Mouse (Mus musculus) bone marrow, adult 2 months (tissue): Measurements from ENCODE around the gene Tango6. TPM values are rescaled to one million over a fixed set of nuclear protein-coding genes. Genes with fewer than 3 reads are reported as not detected.

Experiments used
- H3K27ac ChIP-seq: fragments of 200-500 bp; 2 replicates; pipeline ENCODE4 v1.5.1; 2012; ENCODE audit warnings: low read depth, mild to moderate bottlenecking, control low read depth, inconsistent platforms, low read length; ENCODE audit not compliant: control insufficient read depth, poor library complexity, insufficient read depth
- H3K4me1 ChIP-seq: fragments of 200-500 bp; 2 replicates; pipeline ENCODE4 v1.6.1; 2011; ENCODE audit warnings: low read length; ENCODE audit not compliant: control insufficient read depth, insufficient read depth
- H3K4me3 ChIP-seq: fragments of 200-500 bp; replicated peaks from 2 replicates; pipeline ENCODE3; 2011; ENCODE audit warnings: mild to moderate bottlenecking, low read depth, low read length, control low read depth; ENCODE audit not compliant: control insufficient read depth
- CTCF ChIP-seq: fragments of 200-500 bp; IDR thresholded peaks from 2 replicates; pipeline ENCODE4 v1.5.1; 2011; ENCODE audit warnings: low read length, control low read depth; ENCODE audit not compliant: control insufficient read depth, insufficient read depth
- POLR2A ChIP-seq: fragments of 200-500 bp; IDR thresholded peaks from 2 replicates; pipeline ENCODE4 v1.6.1; 2011; ENCODE audit warnings: low read depth, mild to moderate bottlenecking, control low read depth, low read length, borderline replicate concordance; ENCODE audit not compliant: control insufficient read depth
- WGBS: fragments of 180-500 bp; shearing (Covaris S2); methylation state at CpG from one replicate; pipeline ENCODE4 v1.1.7; 2018; 5-methylcytosine and 5-hydroxymethylcytosine counted together
- polyA plus RNA-seq: library from polyadenylated mRNA; stranded (reverse); fragments of >200 nt; gene quantifications from 2 replicates; pipeline ENCODE4 v1.2.4, GENCODE M21; 2011; ENCODE audit warnings: low replicate concordance; ENCODE audit not compliant: missing spikeins, insufficient read depth, insufficient read length

The Tango6 gene
- polyA plus RNA-seq, 1 experiment = 3.2 TPM

- WGBS = 88% methylated on average over 1 of the region's 1 CpGs
- H3K4me1 ChIP-seq = no peaks in the 10 kb centered on the region
- no peak overlapping the region for H3K4me3 ChIP-seq
- H3K27ac ChIP-seq = no peak overlapping the region
- no peak for TF ChIP-seq POLR2A
- no peak for TF ChIP-seq CTCF
These were observed 60.5 kb downstream of the Tango6 start for GRCm38 (mm10) chr8:106743361-106743760.

- no peaks in the 10 kb centered on the region for H3K4me1 ChIP-seq
- TF ChIP-seq CTCF (no peak), POLR2A (no peak)
- H3K27ac ChIP-seq = no peak overlapping the region
- WGBS = 75% methylated on average over 3 of the region's 3 CpGs
- no peak overlapping the region for H3K4me3 ChIP-seq
These were observed 70.6 kb downstream of the Tango6 start for GRCm38 (mm10) chr8:106753436-106753835.

GRCm38 (mm10) chr8:106761317-106761716 lies 78.4 kb downstream of the Tango6 start:
- H3K4me1 ChIP-seq = no peaks in the 10 kb centered on the region; the same call in none of the 2 replicates
- no peak overlapping the region for H3K4me3 ChIP-seq
- 79% methylated on average over 4 of the region's 4 CpGs for WGBS
- no peak overlapping the region for H3K27ac ChIP-seq
- TF ChIP-seq CTCF (no peak), POLR2A (no peak)

GRCm38 (mm10) chr8:106761867-106762523 lies 79.1 kb downstream of the Tango6 start:
- Histone ChIP-seq H3K27ac (no peak overlapping the region), H3K4me3 (no peak overlapping the region), H3K4me1 (no peaks in the 10 kb centered on the region; the same call in none of the 2 replicates)
- TF ChIP-seq POLR2A (no peak), CTCF (no peak)
- WGBS = 70% methylated on average over 7 of the region's 7 CpGs

- TF ChIP-seq CTCF = no peak
- no peak for TF ChIP-seq POLR2A
- Histone ChIP-seq H3K27ac (no peak overlapping the region), H3K4me3 (no peak overlapping the region), H3K4me1 (no peaks in the 10 kb centered on the region; the same call in none of the 2 replicates)
- 83% methylated on average over 1 of the region's 1 CpGs for WGBS
These were observed 81.7 kb downstream of the Tango6 start for GRCm38 (mm10) chr8:106764529-106764928.

- peaks cover 3% of the 10 kb centered on the region for H3K4me1 ChIP-seq
- 81% methylated on average over 2 of the region's 2 CpGs for WGBS
- H3K4me3 ChIP-seq = no peak overlapping the region
- TF ChIP-seq POLR2A = no peak
- TF ChIP-seq CTCF = no peak
- no peak overlapping the region for H3K27ac ChIP-seq
These were observed 82.7 kb downstream of the Tango6 start for GRCm38 (mm10) chr8:106765570-106765969.

GRCm38 (mm10) chr8:106766736-106767135 lies 83.9 kb downstream of the Tango6 start:
- H3K4me1 ChIP-seq = peaks cover 5% of the 10 kb centered on the region; the same call in 1 of the 2 replicates
- WGBS = 89% methylated on average over 5 of the region's 5 CpGs
- no peak for TF ChIP-seq POLR2A
- no peak for TF ChIP-seq CTCF
- H3K4me3 ChIP-seq = no peak overlapping the region
- no peak overlapping the region for H3K27ac ChIP-seq

GRCm38 (mm10) chr8:106769147-106769805 lies 86.4 kb downstream of the Tango6 start:
- Histone ChIP-seq H3K4me1 (peaks cover 5% of the 10 kb centered on the region; the same call in 1 of the 2 replicates), H3K4me3 (no peak overlapping the region), H3K27ac (peak overlapping the region; percentile 54)
- WGBS = 43% methylated on average over 13 of the region's 13 CpGs
- TF ChIP-seq CTCF (no peak), POLR2A (no peak)
